Mouse (Mus musculus) thymus, adult 2 months (tissue): ENCODE measurements around the gene Dnajc5.

Experiments
- CTCF ChIP-seq: fragments of 200-500 bp; IDR thresholded peaks from 2 replicates; pipeline ENCODE4 v1.5.1; 2012; ENCODE audit warnings: mild to moderate bottlenecking, control low read depth, low read length, moderate library complexity, borderline replicate concordance; ENCODE audit not compliant: control insufficient read depth, poor library complexity, insufficient read depth; ENCODE audit errors: extremely low read depth
- POLR2A ChIP-seq: fragments of 200-500 bp; IDR thresholded peaks from 2 replicates; pipeline ENCODE4 v1.6.1; 2012; ENCODE audit warnings: mild to moderate bottlenecking, low read length, control low read depth, moderate library complexity; ENCODE audit not compliant: control insufficient read depth, poor library complexity, insufficient read depth; ENCODE audit errors: extremely low read depth

DNA sequence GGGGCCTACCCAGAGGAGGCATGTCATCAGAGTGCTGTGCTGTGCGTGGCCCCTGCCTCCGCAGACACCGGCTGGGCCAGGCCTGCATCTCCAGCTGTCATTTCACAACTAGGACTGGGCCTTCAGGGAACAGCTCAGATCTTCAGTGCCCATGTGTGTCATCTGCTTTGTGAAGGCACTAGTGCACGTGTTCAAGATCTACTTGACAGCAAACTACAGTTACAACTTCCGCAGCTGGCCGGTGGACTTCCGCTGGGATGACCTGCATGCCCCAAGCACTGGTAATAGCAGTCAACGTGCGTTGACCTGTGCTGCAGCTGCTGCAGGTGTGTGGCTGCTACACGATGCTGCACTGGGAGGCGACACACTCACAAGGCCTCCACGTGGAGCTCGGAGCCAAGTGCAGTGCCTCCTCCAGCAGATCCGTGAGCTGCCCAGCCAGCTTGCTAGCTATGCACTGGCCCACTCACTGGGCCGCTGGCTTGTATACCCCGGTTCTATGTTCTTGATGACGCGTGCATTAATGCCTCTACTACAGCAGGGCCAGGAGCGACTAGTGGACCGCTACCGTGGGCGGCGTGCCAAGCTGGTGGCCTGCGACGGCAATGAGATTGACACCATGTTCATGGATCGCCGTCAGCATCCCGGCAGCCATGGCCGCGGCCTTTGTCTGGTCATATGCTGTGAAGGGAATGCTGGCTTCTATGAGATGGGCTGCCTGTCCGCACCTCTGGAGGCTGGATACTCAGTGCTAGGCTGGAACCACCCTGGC, 26.9 kb upstream of the Dnajc5 start, which contains the start of gene Abhd16b:
- TF ChIP-seq POLR2A = no peak
- TF ChIP-seq CTCF = no peak
